Mouse (Mus musculus): ENCODE data around the gene Gm29564.
"Not testable (repeated sequence)": the region's sequence is repeated elsewhere in the genome, so short reads cannot be mapped to it uniquely, and the experiment has no call there.

Gene Gm29564

GRCm38 (mm10) chrY:78212693-78213092, at the start of gene Gm29564:
TSS of gene Gm29564 (plus strand) at chrY:78212993.
- DNase-seq (ENCODE audit: low spot score) = not testable (repeated sequence)

All from layer of hippocampus, adult 11-12 months (tissue).